Mouse (Mus musculus) neural tube, embryonic 12.5 days (tissue): ENCODE data around the gene Kdm8. TPM values are rescaled to one million over a fixed set of nuclear protein-coding genes. Genes with fewer than 3 reads are reported as not detected.

Experiments
- ATAC-seq: fragments of 200-750 bp; cut with Nextera tagmentation; 2 replicates; pipeline ENCODE4 v1.8.0; 2017; ENCODE audit warnings: low read depth, mild to moderate bottlenecking, moderate TSS enrichment, moderate library complexity; ENCODE audit not compliant: low FRiP score
- H3K27ac ChIP-seq: fragments of 300-500 bp; sonication (generic); 2 replicates; pipeline ENCODE4 v1.5.1; 2016
- H3K27me3 ChIP-seq: fragments of 300-500 bp; sonication (generic); replicated peaks from 2 replicates; pipeline ENCODE4 v1.6.1; 2016; ENCODE audit warnings: mild to moderate bottlenecking
- H3K36me3 ChIP-seq: fragments of 300-500 bp; sonication (generic); 2 replicates; pipeline ENCODE4 v1.6.1; 2016; ENCODE audit warnings: mild to moderate bottlenecking
- H3K4me1 ChIP-seq: fragments of 300-500 bp; sonication (generic); 2 replicates; pipeline ENCODE4 v1.6.1; 2016
- H3K4me2 ChIP-seq: fragments of 300-500 bp; sonication (generic); replicated peaks from 2 replicates; pipeline ENCODE4 v1.6.1; 2016; ENCODE audit warnings: mild to moderate bottlenecking
- H3K4me3 ChIP-seq: fragments of 300-500 bp; sonication (generic); 2 replicates; pipeline ENCODE4 v1.5.1; 2016
- H3K9ac ChIP-seq: fragments of 300-500 bp; sonication (generic); 2 replicates; pipeline ENCODE4 v1.6.1; 2016; ENCODE audit warnings: mild to moderate bottlenecking
- H3K9me3 ChIP-seq: fragments of 300-500 bp; sonication (generic); 2 replicates; pipeline ENCODE4 v1.6.1; 2016; ENCODE audit warnings: mild to moderate bottlenecking
- WGBS: fragments of 180-500 bp; shearing (Covaris S2); methylation state at CpG from one replicate; pipeline ENCODE4 v1.1.7; 2016; 5-methylcytosine and 5-hydroxymethylcytosine counted together
- polyA plus RNA-seq: library from polyadenylated mRNA; unstranded; fragments of >200 nt; fragmentation: Nextera tagmentation; extraction: Ambion mirVana; gene quantifications from 2 replicates; pipeline ENCODE4 v1.2.1, GENCODE M21; 2016

The Kdm8 gene
- polyA plus RNA-seq, 1 experiment from 2014 or later: 10.1 TPM

- H3K4me2 ChIP-seq: no peak overlapping the region
- no peak overlapping the region for H3K4me3 ChIP-seq
- no peak overlapping the region for H3K9ac ChIP-seq
- ATAC-seq: no peak
- peaks cover 41% of the 10 kb centered on the region for H3K36me3 ChIP-seq
- H3K9me3 ChIP-seq: no peaks in the 10 kb centered on the region
- peaks cover 16% of the 10 kb centered on the region for H3K4me1 ChIP-seq
- no peak overlapping the region for H3K27ac ChIP-seq
- 89% methylated on average over 4 of the region's 4 CpGs for WGBS
- H3K27me3 ChIP-seq: no peaks in the 10 kb centered on the region
Observed at GRCm38 (mm10) chr7:125470901-125471300, 26.4 kb downstream of the Kdm8 start.

GRCm38 (mm10) chr7:125471991-125472741 lies 27.7 kb downstream of the Kdm8 start:
- peaks cover 29% of the 10 kb centered on the region for H3K36me3 ChIP-seq
- no peaks in the 10 kb centered on the region for H3K9me3 ChIP-seq
- ATAC-seq: peak; percentile 36; the same call in 1 of the 2 replicates
- H3K9ac ChIP-seq: no peak overlapping the region
- peaks cover 28% of the 10 kb centered on the region for H3K4me1 ChIP-seq
- H3K4me2 ChIP-seq: peak overlapping the region; percentile 20; the same call in 1 of the 2 replicates
- H3K4me3 ChIP-seq: no peak overlapping the region
- WGBS: 35% methylated on average over 13 of the region's 13 CpGs
- H3K27ac ChIP-seq: peak overlapping the region; percentile 50; the same call in 1 of the 2 replicates
- no peaks in the 10 kb centered on the region for H3K27me3 ChIP-seq

GRCm38 (mm10) chr7:125474535-125474934 lies 30.1 kb downstream of the Kdm8 start:
- H3K36me3 ChIP-seq: peaks cover 13% of the 10 kb centered on the region
- no peak overlapping the region for H3K4me3 ChIP-seq
- WGBS: 85% methylated on average over 4 of the region's 4 CpGs
- no peak for ATAC-seq
- H3K27me3 ChIP-seq: no peaks in the 10 kb centered on the region
- no peak overlapping the region for H3K9ac ChIP-seq
- peaks cover 30% of the 10 kb centered on the region for H3K4me1 ChIP-seq
- H3K4me2 ChIP-seq: no peak overlapping the region
- no peaks in the 10 kb centered on the region for H3K9me3 ChIP-seq
- H3K27ac ChIP-seq: no peak overlapping the region

- 0 out of 2 replicates have a peak overlapping the region, but pooled peaks have one; percentile 14 for H3K9ac ChIP-seq
- H3K4me3 ChIP-seq: no peak overlapping the region
- peaks cover 11% of the 10 kb centered on the region for H3K36me3 ChIP-seq
- H3K27ac ChIP-seq: peak overlapping the region; percentile 32; the same call in 1 of the 2 replicates
- H3K4me1 ChIP-seq: peaks cover 30% of the 10 kb centered on the region
- H3K4me2 ChIP-seq: no peak overlapping the region
- no peaks in the 10 kb centered on the region for H3K9me3 ChIP-seq
- ATAC-seq: peak; percentile 35; the same call in 1 of the 2 replicates
- 59% methylated on average over 11 of the region's 11 CpGs for WGBS
- H3K27me3 ChIP-seq: no peaks in the 10 kb centered on the region
Observed at GRCm38 (mm10) chr7:125475601-125476251, 31.2 kb downstream of the Kdm8 start.

GRCm38 (mm10) chr7:125478391-125478984 lies 34.0 kb downstream of the Kdm8 start:
- Histone ChIP-seq H3K27ac (no peak overlapping the region), H3K9me3 (no peaks in the 10 kb centered on the region), H3K36me3 (peaks cover 20% of the 10 kb centered on the region), H3K27me3 (no peaks in the 10 kb centered on the region), H3K4me3 (no peak overlapping the region), H3K4me1 (peaks cover 22% of the 10 kb centered on the region), H3K4me2 (no peak overlapping the region), H3K9ac (no peak overlapping the region)
- WGBS: 87% methylated on average over 7 of the region's 7 CpGs
- no peak for ATAC-seq

- Histone ChIP-seq H3K4me3 (no peak overlapping the region), H3K27me3 (no peaks in the 10 kb centered on the region), H3K9me3 (no peaks in the 10 kb centered on the region), H3K4me2 (no peak overlapping the region), H3K4me1 (peaks cover 17% of the 10 kb centered on the region), H3K9ac (no peak overlapping the region), H3K36me3 (peaks cover 39% of the 10 kb centered on the region), H3K27ac (no peak overlapping the region)
- no peak for ATAC-seq
- 90% methylated on average over 4 of the region's 4 CpGs for WGBS
Observed at GRCm38 (mm10) chr7:125480518-125480917, 36.0 kb downstream of the Kdm8 start.

GRCm38 (mm10) chr7:125482339-125482738 lies 37.9 kb downstream of the Kdm8 start:
- Histone ChIP-seq H3K36me3 (peaks cover 46% of the 10 kb centered on the region), H3K27me3 (no peaks in the 10 kb centered on the region), H3K4me2 (no peak overlapping the region), H3K27ac (no peak overlapping the region), H3K9ac (no peak overlapping the region), H3K9me3 (no peaks in the 10 kb centered on the region), H3K4me3 (no peak overlapping the region), H3K4me1 (no peaks in the 10 kb centered on the region)
- WGBS: 93% methylated on average over 3 of the region's 3 CpGs
- ATAC-seq: no peak

- Histone ChIP-seq H3K36me3 (peaks cover 43% of the 10 kb centered on the region), H3K27me3 (no peaks in the 10 kb centered on the region), H3K4me1 (no peaks in the 10 kb centered on the region), H3K4me3 (no peak overlapping the region), H3K9me3 (no peaks in the 10 kb centered on the region), H3K9ac (no peak overlapping the region; the same call in 1 of the 2 replicates), H3K27ac (no peak overlapping the region), H3K4me2 (no peak overlapping the region)
- 52% methylated on average over 2 of the region's 2 CpGs for WGBS
- no peak for ATAC-seq
Observed at GRCm38 (mm10) chr7:125482886-125483285, 38.4 kb downstream of the Kdm8 start.

- Histone ChIP-seq H3K9me3 (no peaks in the 10 kb centered on the region), H3K4me2 (no peak overlapping the region), H3K9ac (no peak overlapping the region), H3K27me3 (no peaks in the 10 kb centered on the region), H3K27ac (no peak overlapping the region), H3K4me1 (no peaks in the 10 kb centered on the region; the same call in 1 of the 2 replicates), H3K36me3 (peaks cover 42% of the 10 kb centered on the region), H3K4me3 (no peak overlapping the region)
- no peak for ATAC-seq
- 91% methylated on average over 7 of the region's 7 CpGs for WGBS
Observed at GRCm38 (mm10) chr7:125484791-125485190, 40.3 kb downstream of the Kdm8 start.

GRCm38 (mm10) chr7:125486121-125486630 lies 41.7 kb downstream of the Kdm8 start:
- Histone ChIP-seq H3K9ac (no peak overlapping the region), H3K9me3 (no peaks in the 10 kb centered on the region), H3K27me3 (no peaks in the 10 kb centered on the region), H3K36me3 (peaks cover 42% of the 10 kb centered on the region), H3K4me3 (no peak overlapping the region), H3K27ac (no peak overlapping the region), H3K4me2 (no peak overlapping the region), H3K4me1 (peaks cover 7% of the 10 kb centered on the region; the same call in 1 of the 2 replicates)
- no peak for ATAC-seq
- WGBS: 95% methylated on average over 16 of the region's 16 CpGs

GRCm38 (mm10) chr7:125487126-125487525 lies 42.6 kb downstream of the Kdm8 start:
- WGBS: 89% methylated on average over 10 of the region's 10 CpGs
- Histone ChIP-seq H3K27me3 (no peaks in the 10 kb centered on the region), H3K27ac (no peak overlapping the region), H3K9ac (no peak overlapping the region), H3K4me1 (peaks cover 10% of the 10 kb centered on the region), H3K4me2 (no peak overlapping the region), H3K9me3 (no peaks in the 10 kb centered on the region), H3K4me3 (no peak overlapping the region), H3K36me3 (peaks cover 37% of the 10 kb centered on the region)
- ATAC-seq: no peak

- Histone ChIP-seq H3K9ac (no peak overlapping the region), H3K9me3 (no peaks in the 10 kb centered on the region), H3K4me2 (no peak overlapping the region), H3K27ac (no peak overlapping the region), H3K4me1 (peaks cover 11% of the 10 kb centered on the region), H3K27me3 (no peaks in the 10 kb centered on the region), H3K36me3 (peaks cover 24% of the 10 kb centered on the region), H3K4me3 (no peak overlapping the region)
- no peak for ATAC-seq
- 84% methylated on average over 6 of the region's 6 CpGs for WGBS
Observed at GRCm38 (mm10) chr7:125488706-125489105, 44.2 kb downstream of the Kdm8 start.
